Mouse (Mus musculus): ENCODE data around the gene Ube2e2. TPM values are rescaled to one million over a fixed set of nuclear protein-coding genes. Genes with fewer than 3 reads are reported as not detected.

The Ube2e2 gene
- polyA plus RNA-seq, 1 experiment: 29.2 TPM

DNA sequence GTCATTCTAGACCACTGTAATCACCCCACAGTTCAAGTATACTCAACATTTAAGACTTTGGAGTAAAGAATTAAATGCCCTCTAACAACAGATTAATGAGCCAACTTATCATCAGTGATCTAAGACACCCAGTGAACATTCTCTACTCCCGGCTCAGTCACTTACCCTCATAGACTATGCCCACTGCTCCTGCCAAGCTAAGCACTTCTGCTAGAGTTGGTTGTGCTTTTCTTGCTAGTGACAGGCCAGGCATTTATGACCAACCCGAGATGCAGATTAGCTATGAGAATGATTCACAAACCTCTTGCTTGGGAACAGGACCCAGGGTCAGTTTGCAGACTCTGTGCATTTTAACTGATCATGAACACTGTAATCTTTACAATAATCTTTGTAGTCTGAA, 230.4 kb downstream of the Ube2e2 start:
- Histone ChIP-seq H3K27ac (ENCODE audit: control insufficient read depth, insufficient read depth, low read depth, low read length) (no peak overlapping the region), H3K27me3 (ENCODE audit: control insufficient read depth, insufficient read depth, low read length) (no peaks in the 10 kb centered on the region), H3K4me3 (ENCODE audit: control insufficient read depth, low read depth, low read length) (no peak overlapping the region), H3K4me1 (ENCODE audit: control insufficient read depth, insufficient read depth, low read length) (no peaks in the 10 kb centered on the region), H3K36me3 (ENCODE audit: control insufficient read depth, insufficient read depth, low read length) (no peaks in the 10 kb centered on the region)
- no peak for TF ChIP-seq POLR2A (IDR thresholded peaks at IDR 0.05; ENCODE audit: control insufficient read depth, low read depth, low read length)
- TF ChIP-seq CTCF (IDR thresholded peaks at IDR 0.05; ENCODE audit: control insufficient read depth, insufficient read depth, insufficient replicate concordance, low read depth, low read length): no peak

DNA sequence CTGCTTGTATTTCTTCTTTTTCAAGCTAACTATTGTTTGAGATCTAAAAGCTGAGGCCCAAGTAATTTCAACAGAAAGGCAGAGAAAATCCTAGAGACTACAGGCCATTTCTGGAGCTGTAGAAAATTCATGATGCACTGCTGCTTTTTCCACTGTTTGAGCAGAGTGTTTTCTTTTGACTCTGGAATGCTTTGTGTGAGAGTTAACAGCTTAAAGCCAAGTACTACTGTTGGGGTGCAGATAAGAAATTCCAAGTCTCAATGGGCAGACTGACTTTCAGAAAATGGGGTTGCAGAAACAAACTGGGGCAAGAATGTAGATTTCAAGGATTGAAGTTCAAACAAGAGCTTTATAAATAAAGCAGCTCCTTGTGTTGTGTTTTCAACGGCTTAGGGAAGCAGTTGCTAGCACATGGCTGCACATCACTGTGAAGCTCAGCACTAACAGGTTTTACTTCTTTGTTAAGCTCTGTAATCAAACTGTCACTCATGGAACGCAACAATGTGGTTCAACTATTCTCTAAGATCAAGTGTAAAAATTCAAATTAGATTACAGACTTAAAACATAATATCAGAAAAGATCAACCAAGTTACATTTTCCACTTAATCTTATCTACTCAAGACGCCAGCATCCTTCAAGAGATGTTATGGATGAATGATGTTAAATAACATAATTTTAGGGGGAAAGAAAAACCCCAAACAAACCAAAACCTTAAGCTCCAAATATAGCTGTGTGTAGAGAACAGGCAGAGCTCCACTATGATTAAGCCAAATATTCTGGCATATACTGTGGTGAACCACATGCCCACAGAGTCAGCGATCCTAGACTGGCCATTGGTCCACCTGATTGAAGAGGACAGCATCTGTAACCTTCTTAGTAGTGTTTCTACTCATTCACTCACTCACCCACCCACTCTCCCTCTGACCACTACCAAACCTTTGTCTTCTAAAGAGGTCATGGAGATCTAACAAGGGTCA, 236.0 kb downstream of the Ube2e2 start:
- Histone ChIP-seq H3K27ac (ENCODE audit: control insufficient read depth, insufficient read depth, low read depth, low read length) (no peak overlapping the region), H3K4me1 (ENCODE audit: control insufficient read depth, insufficient read depth, low read length) (no peaks in the 10 kb centered on the region), H3K27me3 (ENCODE audit: control insufficient read depth, insufficient read depth, low read length) (no peaks in the 10 kb centered on the region), H3K4me3 (ENCODE audit: control insufficient read depth, low read depth, low read length) (no peak overlapping the region), H3K36me3 (ENCODE audit: control insufficient read depth, insufficient read depth, low read length) (no peaks in the 10 kb centered on the region)
- TF ChIP-seq CTCF (IDR thresholded peaks at IDR 0.05; ENCODE audit: control insufficient read depth, insufficient read depth, insufficient replicate concordance, low read depth, low read length) (no peak), POLR2A (IDR thresholded peaks at IDR 0.05; ENCODE audit: control insufficient read depth, low read depth, low read length) (no peak)

DNA sequence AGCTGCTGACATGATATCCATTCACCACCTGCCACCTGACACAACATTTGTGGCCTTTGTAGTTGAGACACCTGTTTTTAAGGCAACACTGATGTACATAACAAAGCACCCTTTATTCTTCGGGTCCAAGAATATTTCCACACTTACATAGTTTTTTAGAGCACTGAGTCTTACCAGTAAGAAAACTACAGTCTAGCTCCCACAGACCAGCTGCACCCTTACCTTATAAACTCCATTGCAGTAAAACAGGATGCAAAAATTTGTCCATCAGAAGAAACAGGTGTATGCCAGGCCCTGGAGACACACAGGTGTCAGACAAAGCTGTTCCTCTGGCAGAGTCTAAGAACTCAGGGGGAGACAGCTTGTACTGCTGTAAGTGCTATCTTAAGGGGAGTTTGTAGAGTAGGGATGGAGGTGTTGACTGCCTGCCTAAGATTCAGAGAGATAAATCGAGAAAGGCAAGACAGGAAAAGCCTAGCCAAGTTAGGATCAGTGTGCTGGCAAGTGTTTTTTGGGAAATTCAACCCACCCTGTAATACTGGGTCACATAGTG, 244.9 kb downstream of the Ube2e2 start:
- Histone ChIP-seq H3K27ac (ENCODE audit: control insufficient read depth, insufficient read depth, low read depth, low read length) (no peak overlapping the region), H3K27me3 (ENCODE audit: control insufficient read depth, insufficient read depth, low read length) (no peaks in the 10 kb centered on the region), H3K4me1 (ENCODE audit: control insufficient read depth, insufficient read depth, low read length) (no peaks in the 10 kb centered on the region), H3K4me3 (ENCODE audit: control insufficient read depth, low read depth, low read length) (no peak overlapping the region), H3K36me3 (ENCODE audit: control insufficient read depth, insufficient read depth, low read length) (no peaks in the 10 kb centered on the region)
- TF ChIP-seq CTCF (IDR thresholded peaks at IDR 0.05; ENCODE audit: control insufficient read depth, insufficient read depth, insufficient replicate concordance, low read depth, low read length) (no peak), POLR2A (IDR thresholded peaks at IDR 0.05; ENCODE audit: control insufficient read depth, low read depth, low read length) (no peak)

GRCm38 (mm10) chr14:18641656-18642055, 252.4 kb downstream of the Ube2e2 start:
- Histone ChIP-seq H3K27me3 (ENCODE audit: control insufficient read depth, insufficient read depth, low read length) (no peaks in the 10 kb centered on the region), H3K36me3 (ENCODE audit: control insufficient read depth, insufficient read depth, low read length) (no peaks in the 10 kb centered on the region), H3K4me3 (ENCODE audit: control insufficient read depth, low read depth, low read length) (no peak overlapping the region), H3K4me1 (ENCODE audit: control insufficient read depth, insufficient read depth, low read length) (no peaks in the 10 kb centered on the region), H3K27ac (ENCODE audit: control insufficient read depth, insufficient read depth, low read depth, low read length) (no peak overlapping the region)
- TF ChIP-seq POLR2A (IDR thresholded peaks at IDR 0.05; ENCODE audit: control insufficient read depth, low read depth, low read length) (no peak), CTCF (IDR thresholded peaks at IDR 0.05; ENCODE audit: control insufficient read depth, insufficient read depth, insufficient replicate concordance, low read depth, low read length) (no peak)

DNA sequence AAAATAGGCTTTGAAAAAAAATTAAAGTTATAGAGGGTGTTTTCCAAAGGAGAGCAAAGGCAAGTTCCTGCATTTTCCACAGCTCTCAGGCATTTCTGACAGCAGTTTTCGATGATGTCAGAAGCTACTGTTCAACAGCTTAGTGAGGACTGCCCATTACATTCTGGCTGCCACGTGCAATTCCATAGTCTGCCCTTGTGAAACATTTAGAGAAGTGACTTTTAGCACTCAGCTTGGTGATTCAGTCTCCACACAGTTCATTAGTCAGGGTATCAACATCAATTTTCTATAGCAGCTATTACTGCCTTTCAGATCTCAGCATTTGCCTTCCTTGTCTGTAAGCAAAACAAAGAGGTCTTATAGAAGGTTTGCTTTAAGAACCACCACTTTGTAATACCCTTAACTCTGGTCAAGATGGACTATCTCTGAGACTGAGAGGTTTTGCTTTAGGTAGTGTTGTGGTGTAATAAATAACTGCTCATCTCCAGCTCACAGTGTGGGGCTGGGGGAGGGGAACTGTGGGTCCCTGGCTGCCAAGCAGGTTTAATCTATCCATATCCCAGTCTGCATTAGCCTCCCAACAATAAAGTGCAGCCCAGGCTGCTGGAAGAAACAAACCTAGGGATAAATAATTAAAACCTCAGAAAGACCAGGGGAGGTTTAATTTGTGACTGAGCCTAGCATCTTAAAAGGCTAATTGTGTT, 255.2 kb downstream of the Ube2e2 start:
- Histone ChIP-seq H3K27me3 (ENCODE audit: control insufficient read depth, insufficient read depth, low read length) (no peaks in the 10 kb centered on the region), H3K27ac (ENCODE audit: control insufficient read depth, insufficient read depth, low read depth, low read length) (no peak overlapping the region), H3K4me3 (ENCODE audit: control insufficient read depth, low read depth, low read length) (no peak overlapping the region), H3K36me3 (ENCODE audit: control insufficient read depth, insufficient read depth, low read length) (no peaks in the 10 kb centered on the region), H3K4me1 (ENCODE audit: control insufficient read depth, insufficient read depth, low read length) (no peaks in the 10 kb centered on the region)
- TF ChIP-seq CTCF (IDR thresholded peaks at IDR 0.05; ENCODE audit: control insufficient read depth, insufficient read depth, insufficient replicate concordance, low read depth, low read length) (no peak), POLR2A (IDR thresholded peaks at IDR 0.05; ENCODE audit: control insufficient read depth, low read depth, low read length) (no peak)

GRCm38 (mm10) chr14:18637739-18638138, 256.3 kb downstream of the Ube2e2 start:
- Histone ChIP-seq H3K27me3 (ENCODE audit: control insufficient read depth, insufficient read depth, low read length) (no peaks in the 10 kb centered on the region), H3K4me3 (ENCODE audit: control insufficient read depth, low read depth, low read length) (no peak overlapping the region)
- TF ChIP-seq CTCF (IDR thresholded peaks at IDR 0.05; ENCODE audit: control insufficient read depth, insufficient read depth, insufficient replicate concordance, low read depth, low read length) (no peak), POLR2A (IDR thresholded peaks at IDR 0.05; ENCODE audit: control insufficient read depth, low read depth, low read length) (no peak)

GRCm38 (mm10) chr14:18628170-18628569, 265.9 kb downstream of the Ube2e2 start:
- no peak for TF ChIP-seq CTCF (IDR thresholded peaks at IDR 0.05; ENCODE audit: control insufficient read depth, insufficient read depth, insufficient replicate concordance, low read depth, low read length)
- TF ChIP-seq POLR2A (IDR thresholded peaks at IDR 0.05; ENCODE audit: control insufficient read depth, low read depth, low read length): no peak
- Histone ChIP-seq H3K36me3 (ENCODE audit: control insufficient read depth, insufficient read depth, low read length) (no peaks in the 10 kb centered on the region), H3K27me3 (ENCODE audit: control insufficient read depth, insufficient read depth, low read length) (no peaks in the 10 kb centered on the region), H3K4me3 (ENCODE audit: control insufficient read depth, low read depth, low read length) (no peak overlapping the region), H3K27ac (ENCODE audit: control insufficient read depth, insufficient read depth, low read depth, low read length) (no peak overlapping the region), H3K4me1 (ENCODE audit: control insufficient read depth, insufficient read depth, low read length) (no peaks in the 10 kb centered on the region)

More at GRCm38 (mm10) chr14:18637739-18638138, 256.3 kb downstream of the Ube2e2 start:
- H3K27ac ChIP-seq (ENCODE audit: control insufficient read depth, insufficient read depth, low read depth, low read length): no peak overlapping the region
- no peaks in the 10 kb centered on the region for H3K36me3 ChIP-seq (ENCODE audit: control insufficient read depth, insufficient read depth, low read length)
- no peaks in the 10 kb centered on the region for H3K4me1 ChIP-seq (ENCODE audit: control insufficient read depth, insufficient read depth, low read length)

Measured in testis, adult 2 months (tissue).